Mouse (Mus musculus) lung, embryonic 14.5 days (tissue): ENCODE measurements at regions not wholly inside any gene's neighbourhood (a gene's known extent, or its start where the extent isn't known, plus 50 kb on each side); places are given as distances from the start of the nearest gene placed in this dataset.
"Not testable (repeated sequence)": the region's sequence is repeated elsewhere in the genome, so short reads cannot be mapped to it uniquely, and the experiment has no call there.

Source experiments
- ATAC-seq: fragments of 200-750 bp; cut with Nextera tagmentation; 2 replicates; pipeline ENCODE4 v1.8.0; 2017; ENCODE audit warnings: mild to moderate bottlenecking, moderate TSS enrichment, moderate library complexity; ENCODE audit not compliant: insufficient read depth
- DNase-seq: peaks from one replicate; pipeline ENCODE4 v3.0.0-alpha.2; 2015
- H3K27ac ChIP-seq: fragments of 300-500 bp; sonication (generic); 2 replicates; pipeline ENCODE4 v1.5.1; 2014; ENCODE audit warnings: low read depth, mild to moderate bottlenecking, moderate library complexity
- H3K27me3 ChIP-seq: fragments of 300-500 bp; sonication (generic); 2 replicates; pipeline ENCODE4 v1.6.1; 2014; ENCODE audit warnings: low read length, control low read depth; ENCODE audit not compliant: insufficient read depth
- H3K36me3 ChIP-seq: fragments of 300-500 bp; sonication (generic); 2 replicates; pipeline ENCODE4 v1.6.1; 2014; ENCODE audit warnings: control low read depth; ENCODE audit not compliant: insufficient read depth
- H3K4me1 ChIP-seq: fragments of 300-500 bp; sonication (generic); 2 replicates; pipeline ENCODE4 v1.6.1; 2014; ENCODE audit warnings: antibody characterized with exemption, control low read depth; ENCODE audit not compliant: insufficient read depth
- H3K4me2 ChIP-seq: fragments of 300-500 bp; sonication (generic); 2 replicates; pipeline ENCODE4 v1.6.1; 2014; ENCODE audit warnings: mild to moderate bottlenecking
- H3K4me3 ChIP-seq: fragments of 300-500 bp; sonication (generic); 2 replicates; pipeline ENCODE4 v1.5.1; 2014; ENCODE audit warnings: low read depth, low read length
- H3K9ac ChIP-seq: fragments of 300-500 bp; sonication (generic); 2 replicates; pipeline ENCODE4 v1.6.1; 2014
- H3K9me3 ChIP-seq: fragments of 300-500 bp; sonication (generic); 2 replicates; pipeline ENCODE4 v1.6.1; 2016; ENCODE audit warnings: low read depth, low read length, control low read depth
- CTCF ChIP-seq: IDR thresholded peaks from 2 replicates; pipeline ENCODE4 v1.5.1; 2016; ENCODE audit warnings: antibody characterized with exemption, low read depth
- WGBS: fragments of 180-500 bp; shearing (Covaris S2); extraction: QIAGEN DNeasy Blood & Tissue Kit; methylation state at CpG from one replicate; pipeline ENCODE4 v1.1.7; 2014; 5-methylcytosine and 5-hydroxymethylcytosine counted together

- H3K27me3 ChIP-seq, result no peaks in the 10 kb centered on the region
- no peak overlapping the region for H3K4me3 ChIP-seq
- ATAC-seq, result no peak
- H3K36me3 ChIP-seq, result no peaks in the 10 kb centered on the region
- H3K4me1 ChIP-seq, result no peaks in the 10 kb centered on the region
- no peak for TF ChIP-seq CTCF
- no peak for DNase-seq
- no peak overlapping the region for H3K27ac ChIP-seq
- no peak overlapping the region for H3K4me2 ChIP-seq
- 65% methylated on average over 2 of the region's 2 CpGs for WGBS
- no peaks in the 10 kb centered on the region for H3K9me3 ChIP-seq
- no peak overlapping the region for H3K9ac ChIP-seq
Observed at GRCm38 (mm10) chr6:48175234-48175633, 88.8 kb upstream of the Zfp746 start.

GRCm38 (mm10) chr6:48172769-48173168, 86.4 kb upstream of the Zfp746 start:
- DNase-seq, ATAC-seq, H3K36me3 ChIP-seq, H3K4me3 ChIP-seq, H3K9me3 ChIP-seq, H3K27me3 ChIP-seq, H3K4me1 ChIP-seq, H3K4me2 ChIP-seq, H3K27ac ChIP-seq, H3K9ac ChIP-seq: not testable (repeated sequence)
- 96% methylated on average over 6 of the region's 13 CpGs for WGBS

DNA sequence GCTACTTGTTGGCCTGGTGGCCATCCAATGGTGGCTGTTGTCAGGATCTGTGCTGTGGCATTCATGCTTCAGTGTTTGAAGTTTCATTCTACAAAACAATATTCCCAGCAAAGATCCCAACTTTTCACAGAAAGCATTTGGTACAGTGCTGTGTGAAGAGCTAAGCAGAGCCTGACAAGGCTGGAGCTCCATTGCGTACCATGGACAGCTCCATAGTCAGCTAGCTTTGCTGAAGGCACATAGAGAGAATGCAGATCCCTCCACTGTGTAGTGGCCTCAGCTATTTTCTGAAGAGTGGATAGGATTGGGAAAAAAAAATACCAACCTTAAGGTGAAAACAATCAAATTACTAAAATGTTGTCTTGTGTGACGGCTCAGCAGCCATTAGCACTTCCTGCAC, 50.5 kb upstream of the Zfp746 start:
- TF ChIP-seq CTCF, result no peak
- Histone ChIP-seq H3K4me2 (no peak overlapping the region), H3K9me3 (no peaks in the 10 kb centered on the region), H3K27me3 (no peaks in the 10 kb centered on the region), H3K36me3 (no peaks in the 10 kb centered on the region), H3K9ac (no peak overlapping the region), H3K4me3 (no peak overlapping the region), H3K4me1 (no peaks in the 10 kb centered on the region), H3K27ac (no peak overlapping the region)
- peak; percentile 86 for DNase-seq
- ATAC-seq, result no peak
- 52% methylated on average over 2 of the region's 2 CpGs for WGBS
